Mouse (Mus musculus): Measurements from ENCODE around the gene Accs.

The Accs gene

GRCm38 (mm10) chr2:93849505-93850089 lies at the start of gene Accs:
Gene Accs (minus strand): TSS chr2:93849943.
- peak; percentile 77 for DNase-seq

GRCm38 (mm10) chr2:93891611-93892280 lies 42.0 kb upstream of the Accs start:
- DNase-seq = peak; percentile 69

- DNase-seq = no peak
Measured at GRCm38 (mm10) chr2:93890143-93890542, 40.4 kb upstream of the Accs start.

- DNase-seq = no peak
Measured at GRCm38 (mm10) chr2:93889071-93889470, 39.3 kb upstream of the Accs start.

GRCm38 (mm10) chr2:93888366-93888765 lies 38.6 kb upstream of the Accs start:
- DNase-seq = no peak

GRCm38 (mm10) chr2:93887273-93887672 lies 37.5 kb upstream of the Accs start:
- DNase-seq = no peak

- DNase-seq = no peak
Measured at GRCm38 (mm10) chr2:93886013-93886794, 36.5 kb upstream of the Accs start.

GRCm38 (mm10) chr2:93883066-93883465 lies 33.3 kb upstream of the Accs start:
- DNase-seq = no peak

- no peak for DNase-seq
Measured at GRCm38 (mm10) chr2:93881640-93882367, 32.1 kb upstream of the Accs start.

- DNase-seq = no peak
Measured at GRCm38 (mm10) chr2:93880981-93881380, 31.2 kb upstream of the Accs start.

GRCm38 (mm10) chr2:93880450-93880849 lies 30.7 kb upstream of the Accs start:
- no peak for DNase-seq

- DNase-seq = no peak
Measured at GRCm38 (mm10) chr2:93877005-93877404, 27.3 kb upstream of the Accs start.

- no peak for DNase-seq
Measured at GRCm38 (mm10) chr2:93874606-93875005, 24.9 kb upstream of the Accs start.

GRCm38 (mm10) chr2:93874227-93874514 lies 24.4 kb upstream of the Accs start:
- no peak for DNase-seq

GRCm38 (mm10) chr2:93873449-93874226 lies 23.9 kb upstream of the Accs start:
- no peak for DNase-seq

GRCm38 (mm10) chr2:93872257-93872656 lies 22.5 kb upstream of the Accs start:
- DNase-seq = no peak

GRCm38 (mm10) chr2:93871411-93871925 lies 21.7 kb upstream of the Accs start:
- no peak for DNase-seq

- DNase-seq = peak; percentile 69
Measured at GRCm38 (mm10) chr2:93870842-93871241, 21.1 kb upstream of the Accs start.

- DNase-seq = no peak
Measured at GRCm38 (mm10) chr2:93869107-93869600, 19.4 kb upstream of the Accs start, which contains the start of gene Accsl. Gene Accsl (minus strand): TSS chr2:93869157.

GRCm38 (mm10) chr2:93868566-93868965 lies 18.8 kb upstream of the Accs start:
- no peak for DNase-seq

GRCm38 (mm10) chr2:93863229-93863628 lies 13.5 kb upstream of the Accs start:
- no peak for DNase-seq

GRCm38 (mm10) chr2:93858845-93859244 lies 9.1 kb upstream of the Accs start:
- DNase-seq = no peak
